Mouse (Mus musculus): Measurements from ENCODE around the gene Acadvl. TPM values are rescaled to one million over a fixed set of nuclear protein-coding genes. Genes with fewer than 3 reads are reported as not detected.

Acadvl gene
- total RNA-seq, 2 experiments from 2014 or later: 342 to 380 TPM

DNA sequence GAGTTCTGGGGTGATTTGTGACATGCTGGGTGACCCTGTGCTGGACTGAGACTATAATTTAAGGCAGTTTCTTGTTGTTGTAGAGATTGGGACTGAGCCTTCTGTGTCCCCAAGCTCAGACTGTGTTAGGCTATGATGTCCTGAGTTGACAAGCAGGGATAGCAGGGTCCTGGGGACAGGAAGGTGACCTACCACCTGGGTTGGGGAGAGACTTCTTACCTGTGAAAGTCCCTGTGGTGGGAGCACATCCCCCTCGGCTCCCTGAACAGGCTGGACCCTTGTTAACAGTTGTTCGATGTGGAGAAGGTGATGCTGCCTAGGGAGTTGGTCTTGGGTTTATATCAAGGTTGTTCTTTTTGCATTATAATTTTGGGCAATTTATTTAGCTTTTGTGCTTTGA, 12.7 kb downstream of the Acadvl start:
- DNase-seq: no peak

DNA sequence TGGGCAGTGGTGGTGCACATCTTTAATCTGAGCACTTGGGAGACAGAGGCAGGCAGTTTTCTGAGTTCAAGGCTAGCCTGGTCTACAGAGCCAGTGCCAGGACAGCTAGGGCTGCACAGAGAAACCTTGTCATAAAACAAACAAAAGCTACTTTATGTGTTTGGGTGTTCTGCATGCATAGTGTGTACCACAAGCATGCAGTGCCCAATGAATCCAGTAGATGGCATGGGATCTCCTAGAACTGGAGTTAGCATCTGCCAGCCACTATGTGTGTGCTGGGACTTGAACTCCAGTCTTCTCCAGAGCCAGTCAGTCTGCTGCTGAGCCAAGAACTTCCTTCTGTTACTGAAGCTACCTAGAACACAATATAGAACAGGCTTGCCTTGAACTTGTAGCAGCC, 13.3 kb downstream of the Acadvl start:
- no peak for DNase-seq

GRCm38 (mm10) chr11:70001159-70001558, 14.1 kb downstream of the Acadvl start:
- DNase-seq: no peak

- DNase-seq: peak; percentile 90
These were observed 14.8 kb downstream of the Acadvl start, which contains the start of gene Dvl2 for GRCm38 (mm10) chr11:70000396-70000898. TSS of gene Dvl2 (plus strand) at chr11:70000595.

DNA sequence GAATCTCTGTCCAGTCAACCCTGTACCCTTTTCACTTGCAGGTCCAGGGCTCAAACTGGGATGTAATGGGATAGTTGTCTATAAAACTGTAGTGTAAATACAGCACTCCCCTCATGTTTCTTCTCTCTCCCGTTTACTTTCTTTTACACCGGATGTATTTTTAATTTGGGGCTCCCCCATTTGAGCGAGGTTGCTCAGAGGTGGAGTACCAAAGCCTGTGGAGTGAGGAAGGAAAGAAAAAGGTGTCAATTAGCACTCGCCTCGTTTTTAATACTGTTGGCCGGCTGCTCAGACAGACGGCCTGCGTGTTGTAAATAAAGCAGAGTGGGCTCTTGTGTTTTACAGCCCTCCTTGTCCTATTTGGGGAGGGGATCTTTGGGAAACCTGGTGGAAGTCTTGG, 15.5 kb downstream of the Acadvl start:
- DNase-seq: no peak

DNA sequence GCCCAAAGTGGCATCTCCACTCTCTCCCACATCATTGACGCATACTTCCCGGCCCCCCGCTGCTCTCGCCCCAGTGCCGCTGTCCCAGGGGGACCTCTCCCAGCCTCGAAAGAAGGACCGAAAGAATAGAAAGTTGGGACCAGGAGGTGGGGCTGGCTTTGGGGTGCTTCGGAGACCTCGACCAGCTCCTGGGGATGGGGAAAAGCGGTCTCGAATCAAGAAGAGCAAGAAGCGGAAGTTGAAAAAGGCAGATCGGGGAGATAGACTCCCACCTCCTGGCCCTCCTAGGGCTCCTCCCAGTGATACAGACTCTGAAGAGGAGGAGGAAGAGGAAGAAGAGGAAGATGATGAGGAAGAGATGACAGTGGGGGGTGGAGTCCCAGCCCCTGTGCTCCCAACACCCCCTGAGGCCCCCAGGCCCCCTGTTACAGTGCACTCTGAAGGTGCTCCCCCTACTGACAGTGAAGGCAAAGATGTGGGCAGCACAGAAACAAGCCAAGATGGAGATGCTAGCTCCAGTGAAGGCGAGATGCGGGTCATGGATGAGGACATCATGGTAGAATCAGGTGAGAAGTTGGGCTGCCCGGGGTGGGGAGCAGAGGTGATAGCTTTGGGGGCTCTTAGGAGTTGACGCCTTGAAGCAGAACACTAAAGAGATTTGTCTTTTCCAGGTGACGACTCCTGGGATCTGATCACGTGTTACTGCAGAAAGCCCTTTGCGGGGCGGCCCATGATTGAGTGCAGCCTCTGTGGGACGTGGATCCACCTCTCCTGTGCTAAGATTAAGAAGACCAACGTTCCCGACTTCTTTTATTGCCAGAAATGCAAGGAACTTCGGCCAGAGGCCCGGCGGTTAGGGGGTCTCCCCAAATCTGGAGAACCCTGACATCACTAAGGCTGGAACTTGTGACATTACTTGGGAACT, 16.4 kb downstream of the Acadvl start:
- DNase-seq: no peak

DNA sequence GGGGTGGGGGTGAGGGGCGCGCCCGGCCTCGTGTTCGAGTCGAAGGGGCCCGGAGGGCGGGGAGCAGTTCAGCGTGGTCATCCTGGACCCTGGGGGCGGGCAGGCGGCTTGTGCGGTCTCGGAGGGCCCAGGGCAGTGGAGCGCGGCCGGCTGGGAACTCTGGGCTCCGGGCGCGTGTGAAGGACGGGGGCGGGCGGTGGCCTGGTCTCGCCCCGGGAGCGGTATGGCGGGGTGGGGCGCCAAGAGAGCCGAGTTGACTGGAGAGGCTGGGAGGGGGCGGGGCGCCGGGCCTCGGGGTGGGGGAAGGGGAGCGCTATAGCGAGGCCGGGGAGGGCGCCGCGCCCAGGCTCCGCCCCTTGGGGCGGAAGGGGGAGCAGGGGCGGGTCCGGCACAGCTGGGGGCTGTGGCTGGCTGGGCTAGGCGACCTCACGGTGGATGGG, 18.1 kb downstream of the Acadvl start:
- DNase-seq: peak; percentile 94

DNA sequence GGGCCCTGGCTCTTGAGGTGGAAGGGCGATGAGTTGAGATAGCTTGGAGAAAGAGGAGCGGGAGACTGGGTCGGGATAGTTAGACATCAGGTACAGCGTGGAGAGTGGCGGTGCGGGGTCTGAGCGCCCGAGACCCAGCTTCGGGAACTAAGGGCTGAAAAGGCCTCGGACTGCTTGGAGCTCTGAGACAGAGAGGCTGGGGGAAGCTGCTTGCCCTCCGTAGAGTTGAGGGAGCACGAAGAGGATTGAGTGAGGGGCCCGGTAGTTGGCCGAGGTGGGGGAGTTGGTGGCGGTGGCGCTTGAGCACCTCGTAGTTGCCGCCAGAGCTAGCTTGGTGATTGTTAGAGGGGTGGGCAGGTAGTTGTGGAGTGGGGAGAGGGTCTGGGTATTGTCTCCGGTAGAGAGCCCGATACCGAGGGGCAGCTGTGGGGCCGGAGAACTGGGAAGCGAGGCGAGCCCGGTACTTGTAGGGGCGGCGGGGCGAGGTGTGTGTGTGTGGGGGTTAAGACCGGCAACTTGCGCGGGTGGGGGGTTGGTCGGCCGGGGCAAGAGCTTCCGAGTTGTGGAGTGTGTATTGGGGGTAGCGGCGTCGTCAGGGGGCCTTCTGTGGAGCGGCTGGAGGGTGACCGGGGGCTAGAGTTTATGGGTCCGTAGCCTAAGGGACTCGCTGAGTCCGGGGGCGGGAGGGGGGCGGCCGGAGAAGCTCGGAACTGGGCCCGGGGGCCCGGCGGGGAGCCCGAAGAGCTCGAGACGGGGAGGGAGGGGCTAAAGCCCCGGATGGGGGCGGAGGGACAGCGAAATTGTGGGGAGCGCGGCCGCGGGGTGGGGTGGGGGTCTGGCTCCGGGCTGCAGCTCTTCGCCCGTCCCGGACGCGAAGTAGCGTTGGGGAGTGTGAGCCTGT, 18.8 kb downstream of the Acadvl start:
- peak; percentile 78 for DNase-seq

GRCm38 (mm10) chr11:69995391-69995960, 19.7 kb downstream of the Acadvl start, which contains the start of gene Phf23:
TSS of gene Phf23 (plus strand) at chr11:69995777.
- DNase-seq: peak; percentile 99

DNA sequence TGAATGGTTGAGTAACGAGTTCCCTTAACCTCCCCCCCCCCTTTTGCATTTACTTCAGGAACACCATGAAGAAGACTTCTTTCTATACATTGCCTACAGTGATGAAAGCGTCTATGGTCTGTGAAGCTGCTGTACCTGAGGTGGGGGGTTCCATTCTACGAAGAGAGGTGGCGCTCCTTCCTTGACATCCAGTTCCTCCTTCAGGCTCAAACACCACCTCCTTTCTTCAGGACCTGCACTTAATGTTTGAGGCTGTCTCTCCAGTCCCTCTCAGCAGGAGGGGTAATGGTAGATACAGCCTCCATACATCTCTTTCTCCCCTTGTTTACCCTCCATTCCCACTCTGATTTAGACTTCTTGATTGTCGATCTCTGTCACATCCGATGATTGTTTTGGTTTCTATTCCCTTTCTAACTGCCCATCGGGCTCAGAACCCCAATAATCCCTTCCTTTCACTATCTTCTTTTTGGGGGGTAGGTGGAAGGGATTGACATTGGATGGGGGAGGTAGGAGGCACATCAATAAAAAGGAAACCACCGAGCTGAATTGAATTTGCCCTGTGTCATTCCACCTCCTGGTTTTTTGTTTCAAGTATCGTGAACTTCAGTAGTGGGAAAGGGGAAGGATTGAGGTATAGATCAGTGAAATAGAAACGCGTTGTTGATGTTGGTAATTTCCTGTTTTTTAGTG, 20.7 kb downstream of the Acadvl start:
- no peak for DNase-seq

DNA sequence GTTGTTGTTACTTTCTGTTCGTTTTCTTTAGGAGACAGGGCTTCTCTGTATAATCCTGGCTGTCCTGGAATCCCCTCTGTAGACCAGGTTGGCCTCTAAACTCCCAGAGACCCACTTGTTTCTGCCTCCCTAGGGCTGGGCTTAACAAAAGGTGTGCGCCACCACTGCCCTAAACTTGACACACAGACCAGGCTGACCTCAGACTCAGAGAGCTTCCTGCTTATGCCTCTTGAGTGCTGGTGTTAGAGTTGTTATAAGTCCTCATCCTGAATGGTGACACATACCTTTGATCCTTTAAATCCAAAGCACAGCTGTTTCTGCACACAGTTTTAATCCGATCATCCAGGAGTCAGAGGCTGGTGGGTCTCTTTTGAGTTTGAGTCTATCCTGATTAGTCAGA, 22.3 kb downstream of the Acadvl start:
- no peak for DNase-seq

DNA sequence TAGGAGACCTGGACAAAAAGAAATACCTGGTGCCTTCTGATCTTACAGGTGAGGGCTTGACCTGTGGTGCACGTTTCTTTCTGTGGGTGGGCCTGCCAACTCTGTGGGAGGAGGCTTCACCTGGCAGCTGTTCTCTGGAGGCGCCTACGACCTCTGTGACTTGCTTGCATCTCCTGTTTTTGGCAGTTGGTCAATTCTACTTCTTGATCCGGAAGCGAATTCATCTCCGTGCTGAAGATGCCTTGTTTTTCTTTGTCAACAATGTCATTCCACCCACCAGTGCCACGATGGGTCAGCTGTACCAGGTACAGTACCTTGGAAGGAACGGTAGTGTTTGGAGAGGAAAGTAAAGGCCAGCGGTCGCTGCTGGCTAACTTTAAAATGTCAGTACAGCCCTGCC, 22.8 kb downstream of the Acadvl start:
- no peak for DNase-seq

GRCm38 (mm10) chr11:69991711-69992110, 23.5 kb downstream of the Acadvl start:
- no peak for DNase-seq

GRCm38 (mm10) chr11:69990850-69991691, 24.1 kb downstream of the Acadvl start, which contains the start of gene Gabarap:
TSS of gene Gabarap (plus strand) at chr11:69991143.
- peak; percentile 95 for DNase-seq

DNA sequence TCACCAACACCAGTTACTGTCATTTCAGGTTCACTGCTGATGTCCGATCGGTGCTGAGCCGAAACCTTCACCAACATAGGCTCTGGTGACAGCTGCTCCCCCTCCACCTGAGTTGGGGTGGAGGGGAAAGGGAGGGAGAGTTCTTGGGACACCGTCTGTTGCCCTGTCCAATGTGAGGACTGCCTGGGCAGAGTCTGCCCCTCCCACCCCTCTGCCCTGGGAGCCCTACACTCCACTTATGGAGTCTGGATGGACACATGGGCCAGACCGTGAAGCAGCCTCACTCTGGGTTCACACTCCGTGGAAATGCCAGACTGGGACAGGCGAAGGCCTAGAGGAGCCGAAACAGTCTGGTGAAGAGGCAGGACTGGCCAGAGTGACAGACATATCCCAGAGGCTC, 25.3 kb downstream of the Acadvl start:
- DNase-seq: no peak

- no peak for DNase-seq
These were observed 30.8 kb downstream of the Acadvl start for GRCm38 (mm10) chr11:69984431-69984830.

DNA sequence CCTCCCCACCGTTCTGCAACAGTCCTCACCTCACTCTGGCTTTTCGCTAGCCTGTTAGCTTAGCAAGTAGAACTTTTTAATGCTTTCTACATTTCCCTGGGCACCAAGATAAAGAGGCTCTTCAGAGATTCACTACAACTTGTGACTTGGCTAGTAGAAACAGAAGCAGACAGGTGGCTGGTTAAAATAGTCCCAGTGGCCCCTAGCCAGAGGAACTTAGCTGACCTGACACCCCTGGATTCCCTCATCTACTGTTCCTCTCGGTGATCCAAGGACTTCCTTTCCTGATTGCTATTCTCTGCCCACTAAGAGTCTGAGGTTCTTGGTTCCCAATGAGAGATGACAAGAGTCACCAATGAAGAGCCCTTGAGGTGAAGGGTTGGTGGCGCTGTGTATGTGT, 31.8 kb downstream of the Acadvl start:
- peak; percentile 71 for DNase-seq

GRCm38 (mm10) chr11:69982877-69983276, 32.3 kb downstream of the Acadvl start:
- DNase-seq: peak; percentile 74

DNA sequence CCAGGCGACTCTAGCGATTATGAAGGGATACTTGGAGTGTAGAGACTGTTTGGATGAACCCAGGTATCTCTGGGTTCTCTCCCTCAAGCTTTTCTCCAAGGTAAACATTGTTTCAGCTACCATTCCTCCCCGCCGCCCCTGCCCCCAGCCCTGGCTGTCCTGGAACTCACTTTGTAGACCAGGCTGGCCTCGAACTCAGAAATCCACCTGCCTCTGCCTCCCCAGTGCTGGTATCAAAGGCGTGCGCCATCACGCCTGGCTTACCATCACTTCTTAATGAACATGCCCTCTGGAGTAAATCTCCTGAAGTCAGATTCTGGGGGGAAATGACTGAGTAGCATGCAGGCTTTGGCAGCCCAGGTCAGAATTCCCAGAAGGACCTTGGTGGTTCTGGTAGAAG, 33.0 kb downstream of the Acadvl start, which contains the start of gene Elp5:
TSS of gene Elp5 (minus strand) at position 293 of the 400 bp plus-strand sequence.
- DNase-seq: no peak

DNA sequence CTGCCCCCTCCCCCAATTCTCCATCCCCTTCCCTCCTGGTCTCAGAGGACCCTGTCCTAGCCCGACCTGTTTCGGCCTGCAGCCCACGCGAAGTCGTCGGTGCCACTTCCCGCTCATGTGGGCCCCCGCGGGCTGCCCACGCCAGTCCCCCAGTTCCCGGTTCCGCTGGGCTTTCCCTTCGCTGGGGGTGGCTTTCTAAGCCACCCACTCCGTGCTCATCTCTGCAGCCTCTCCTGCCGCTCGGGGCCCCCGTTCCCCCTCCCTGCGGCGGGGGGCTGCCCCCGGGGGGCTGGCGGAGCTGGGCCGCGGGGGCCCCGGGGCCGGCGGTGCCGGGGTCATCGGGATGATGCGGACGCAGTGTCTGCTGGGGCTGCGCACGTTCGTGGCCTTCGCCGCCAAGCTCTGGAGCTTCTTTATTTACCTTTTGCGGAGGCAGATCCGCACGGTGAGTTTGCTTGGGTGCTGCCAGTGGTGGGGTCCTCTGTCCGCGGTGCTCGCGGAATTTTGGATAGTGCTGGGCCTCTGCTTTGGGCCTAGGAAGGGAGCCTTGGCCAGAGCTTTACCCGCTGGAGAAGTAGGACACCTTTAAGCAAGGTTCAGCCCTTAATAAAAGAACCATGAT, 34.0 kb downstream of the Acadvl start, which contains the start of gene Ctdnep1:
TSS of gene Ctdnep1 (plus strand) at position 16 of the 622 bp plus-strand sequence.
- no peak for DNase-seq

Measured in gastrocnemius, postnatal 25 days (tissue).